Mouse (Mus musculus): ENCODE results near the gene Rpp14.

The Rpp14 gene

DNA sequence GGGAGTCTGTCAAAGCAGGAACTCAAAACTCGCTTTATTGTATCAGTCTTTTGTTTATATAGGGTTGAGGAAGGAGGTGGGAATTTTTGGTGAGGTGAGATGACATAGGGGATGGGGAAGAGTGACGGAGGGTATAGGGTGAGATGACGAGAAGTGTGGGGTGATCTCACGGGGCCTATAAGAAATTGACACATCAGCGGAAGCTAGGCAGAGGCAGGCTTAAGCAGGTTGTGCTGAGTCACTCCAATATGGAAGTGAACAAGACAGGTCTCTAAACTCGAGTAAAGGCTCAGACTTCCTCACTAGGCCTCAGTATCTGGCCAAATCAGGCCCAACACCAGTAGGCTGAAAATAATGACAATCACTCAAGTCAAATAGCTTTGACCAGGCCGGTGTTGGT lies 20.2 kb upstream of the Rpp14 start:
- DNase-seq (ENCODE audit: low spot score in 2 of 2) = no peak

- DNase-seq (ENCODE audit: low spot score in 2 of 2) = no peak
Measured at GRCm38 (mm10) chr14:8062076-8062475, 18.1 kb upstream of the Rpp14 start.

GRCm38 (mm10) chr14:8062537-8063301 lies 17.4 kb upstream of the Rpp14 start:
- DNase-seq (ENCODE audit: low spot score in 2 of 2) = peak; percentile 51 to 64

DNA sequence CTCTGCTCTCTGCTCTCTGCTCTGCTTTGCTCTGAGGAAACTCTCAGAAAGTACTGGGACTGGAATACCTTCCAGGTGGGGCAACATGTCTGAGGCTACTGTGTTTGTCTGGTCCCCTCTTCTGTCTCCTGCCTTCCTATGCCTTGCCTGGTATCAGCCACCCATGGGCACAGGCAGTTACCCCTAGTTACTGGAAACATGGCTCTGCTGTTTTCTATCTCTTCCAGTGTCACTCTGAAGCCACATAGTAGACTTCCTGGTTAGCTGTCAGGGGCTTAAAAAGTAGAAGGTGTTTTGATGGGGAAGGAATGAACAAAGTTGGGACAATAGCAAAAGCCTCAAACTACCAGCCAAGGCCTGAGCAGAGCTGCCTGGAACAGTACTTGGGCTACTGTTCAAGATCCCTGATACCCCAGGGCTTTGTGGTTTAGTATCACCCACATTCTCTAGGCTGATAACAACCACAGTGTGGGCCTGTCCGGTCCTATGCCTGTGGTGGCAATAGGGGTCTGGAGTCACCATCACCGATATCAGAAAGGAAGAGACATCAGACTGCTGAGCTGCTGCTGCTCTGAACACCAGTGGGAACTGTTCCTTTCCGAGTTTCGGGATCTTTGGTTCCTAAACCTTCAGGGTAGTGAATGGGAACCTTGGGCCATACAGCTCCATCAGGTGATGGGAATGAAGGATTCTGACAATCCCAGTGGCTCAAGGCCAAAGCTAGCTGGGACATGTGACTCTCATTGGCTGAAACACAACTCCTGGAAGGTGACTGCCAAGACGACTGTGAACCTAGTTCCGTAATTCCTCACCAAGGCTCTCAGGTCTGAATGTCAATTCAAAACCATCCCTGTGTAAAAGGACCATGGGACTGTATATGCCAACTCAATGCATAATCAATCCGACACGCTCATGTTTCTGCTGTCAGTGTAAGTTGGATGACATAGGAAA lies 16.1 kb upstream of the Rpp14 start:
- no peak for DNase-seq (ENCODE audit: low spot score in 2 of 2)

DNA sequence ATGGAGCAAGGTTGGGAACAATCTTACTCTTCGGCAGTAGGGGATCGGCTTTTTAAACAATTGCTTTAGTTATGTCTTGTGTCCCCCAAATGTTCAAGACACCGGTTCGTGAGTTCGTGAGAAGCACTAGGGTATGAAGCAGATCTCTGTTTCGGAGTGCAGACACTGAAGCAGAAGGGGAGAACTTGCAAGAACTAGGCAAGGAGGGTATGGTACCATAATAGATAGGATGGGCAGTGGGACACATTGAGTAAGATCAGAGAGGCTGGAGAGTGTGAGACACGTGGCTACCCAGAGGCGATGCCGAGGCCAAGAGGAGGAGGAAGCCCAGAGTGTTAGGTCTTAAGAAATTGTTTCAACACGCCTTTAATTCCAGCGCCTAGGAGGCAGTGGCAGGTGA lies 551 bp downstream of the Rpp14 start:
- DNase-seq (ENCODE audit: low spot score in 2 of 2) = no peak

GRCm38 (mm10) chr14:8082949-8083348 lies 2.8 kb downstream of the Rpp14 start:
- no peak for DNase-seq (ENCODE audit: low spot score in 2 of 2)

GRCm38 (mm10) chr14:8089016-8089415 lies 8.8 kb downstream of the Rpp14 start:
- no peak for DNase-seq (ENCODE audit: low spot score in 2 of 2)

- DNase-seq (ENCODE audit: low spot score in 2 of 2) = no peak
Measured at GRCm38 (mm10) chr14:8092573-8092972, 12.4 kb downstream of the Rpp14 start.

GRCm38 (mm10) chr14:8093427-8093826 lies 13.3 kb downstream of the Rpp14 start:
- no peak for DNase-seq (ENCODE audit: low spot score in 2 of 2)

DNA sequence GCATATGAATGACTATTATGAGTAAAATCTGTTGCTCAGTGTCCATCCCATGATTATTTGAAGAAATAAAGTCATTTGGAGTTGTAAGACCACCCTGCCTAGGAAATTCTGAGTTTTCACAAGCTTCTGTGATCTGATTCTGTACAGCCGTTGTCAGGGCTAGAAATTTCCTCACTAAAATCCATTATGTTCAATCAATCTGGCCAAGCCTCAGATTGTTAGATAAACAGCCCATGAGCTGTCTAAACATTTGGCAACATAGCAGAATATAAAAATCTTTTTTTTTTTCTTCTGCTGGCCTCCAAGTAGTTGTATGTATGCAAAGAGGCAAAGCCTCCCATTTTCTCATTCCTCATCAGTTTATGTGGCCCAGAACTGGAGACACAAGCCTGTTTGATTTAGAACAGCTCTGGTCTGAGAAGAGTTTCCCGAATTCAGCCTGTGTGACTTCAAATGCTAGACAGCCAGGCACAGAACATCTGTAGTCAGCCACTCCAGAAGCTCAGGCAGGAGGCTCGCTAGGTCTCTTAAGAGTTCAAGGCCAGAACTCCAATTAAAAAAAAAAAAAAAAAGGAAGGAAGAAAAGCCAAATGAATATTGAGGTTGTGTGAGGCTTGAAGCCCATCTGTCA lies 14.9 kb downstream of the Rpp14 start:
- no peak for DNase-seq (ENCODE audit: low spot score in 2 of 2)

DNA sequence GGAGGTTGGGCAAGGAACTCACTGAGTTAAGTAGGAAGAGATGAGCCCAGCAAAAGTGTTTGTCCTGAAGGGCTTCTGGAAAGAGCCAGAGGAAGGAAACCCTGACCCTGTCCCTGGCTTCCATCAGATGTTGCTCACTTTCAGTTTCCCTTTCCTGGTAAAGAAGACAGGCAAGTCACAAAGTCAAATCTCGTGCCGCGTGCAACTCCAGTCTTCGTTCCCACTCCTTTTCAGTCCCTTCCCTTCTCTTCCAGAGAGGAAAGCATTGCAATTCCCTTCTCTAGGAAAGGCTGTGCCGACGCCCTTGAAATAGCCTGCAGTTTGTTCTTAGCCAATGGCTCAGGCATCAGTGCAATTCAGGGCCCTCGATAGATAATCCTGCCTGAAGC lies 15.4 kb downstream of the Rpp14 start:
- no peak for DNase-seq (ENCODE audit: low spot score in 2 of 2)

- DNase-seq (ENCODE audit: low spot score in 2 of 2) = peak; percentile 93 to 98
Measured at GRCm38 (mm10) chr14:8097978-8098686, 18.0 kb downstream of the Rpp14 start, which contains the start of gene Pxk. Pxk (plus strand) TSS chr14:8098211.

- no peak for DNase-seq (ENCODE audit: low spot score in 2 of 2)
Measured at GRCm38 (mm10) chr14:8098687-8098995, 18.5 kb downstream of the Rpp14 start.

- DNase-seq (ENCODE audit: low spot score in 2 of 2) = peak; percentile 40 to 41
Measured at GRCm38 (mm10) chr14:8099561-8100021, 19.4 kb downstream of the Rpp14 start.

DNA sequence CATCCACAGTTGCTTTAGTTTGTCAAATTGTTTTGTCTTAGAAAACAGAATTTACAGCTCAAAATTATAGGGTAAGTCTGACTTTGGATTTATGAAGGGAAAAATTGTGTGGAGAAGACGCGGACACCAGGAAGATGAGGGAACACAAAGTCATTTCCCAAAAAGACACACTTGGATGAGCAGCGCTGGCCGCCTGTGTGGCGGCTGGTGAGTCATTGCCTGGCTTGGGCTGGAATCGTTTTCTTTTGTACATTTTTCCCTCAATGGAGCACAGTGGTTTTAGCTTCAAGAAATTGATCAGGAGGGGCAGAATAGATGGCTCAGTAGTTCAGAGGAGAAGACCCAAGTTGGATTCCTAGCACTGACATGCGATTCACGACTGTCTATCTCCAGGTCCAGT lies 21.7 kb downstream of the Rpp14 start:
- DNase-seq (ENCODE audit: low spot score in 2 of 2) = no peak

DNA sequence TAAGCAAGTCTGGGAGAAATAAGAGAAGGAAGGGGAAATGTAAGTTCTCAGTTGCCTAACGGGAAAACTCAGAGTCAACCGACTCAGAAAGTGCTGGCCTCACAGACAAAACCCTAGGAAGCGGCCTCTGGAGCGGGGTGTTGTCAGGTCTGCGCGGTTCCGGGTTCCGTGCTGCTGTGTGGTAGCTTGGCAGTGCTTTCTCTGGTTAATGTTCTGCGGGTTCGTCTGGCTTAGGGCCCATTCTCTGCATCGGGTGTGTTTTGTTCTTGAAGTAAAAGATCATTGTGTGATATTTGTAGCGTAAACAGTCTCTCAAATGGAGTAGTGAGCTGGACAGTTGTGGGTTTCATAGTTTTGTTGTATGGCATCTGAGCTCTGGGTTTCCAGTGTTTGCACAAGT lies 22.5 kb downstream of the Rpp14 start:
- DNase-seq (ENCODE audit: low spot score in 2 of 2) = no peak

DNA sequence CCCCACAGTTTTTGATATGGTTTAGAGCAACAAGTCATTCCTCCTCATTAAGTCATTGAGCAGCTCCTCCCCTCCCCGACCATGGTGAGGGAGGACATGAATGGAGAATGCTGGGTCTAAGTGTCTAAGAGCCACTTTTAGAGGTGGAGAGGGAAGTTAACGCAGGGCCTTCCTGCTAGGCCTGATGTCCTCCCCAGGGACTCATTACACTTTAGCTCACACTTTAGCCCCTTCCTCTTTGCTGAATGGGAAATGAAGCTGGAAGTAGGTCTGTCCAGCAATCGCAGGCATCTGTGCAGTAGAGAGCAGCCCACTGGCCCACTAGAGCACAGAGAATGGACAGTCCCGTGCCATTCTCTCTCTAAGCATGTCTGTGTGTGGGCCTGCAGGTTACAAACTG lies 27.9 kb downstream of the Rpp14 start:
- DNase-seq (ENCODE audit: low spot score in 2 of 2) = no peak

GRCm38 (mm10) chr14:8108976-8109375 lies 28.8 kb downstream of the Rpp14 start:
- no peak for DNase-seq (ENCODE audit: low spot score in 2 of 2)

GRCm38 (mm10) chr14:8111545-8111944 lies 31.4 kb downstream of the Rpp14 start:
- DNase-seq (ENCODE audit: low spot score in 2 of 2) = no peak

GRCm38 (mm10) chr14:8112036-8112435 lies 31.9 kb downstream of the Rpp14 start:
- no peak for DNase-seq (ENCODE audit: low spot score in 2 of 2)

- DNase-seq (ENCODE audit: low spot score in 2 of 2) = no peak
Measured at GRCm38 (mm10) chr14:8113616-8114015, 33.4 kb downstream of the Rpp14 start.

GRCm38 (mm10) chr14:8114306-8114705 lies 34.1 kb downstream of the Rpp14 start:
- no peak for DNase-seq (ENCODE audit: low spot score in 2 of 2)

Measured in right cerebral cortex, adult 2 months (tissue).